Mouse (Mus musculus): Measurements from ENCODE around the gene Gm2310. TPM values are rescaled to one million over a fixed set of nuclear protein-coding genes. Genes with fewer than 3 reads are reported as not detected.

Gene Gm2310
- polyA plus RNA-seq, 1 experiment from 2014 or later, result not detected

DNA sequence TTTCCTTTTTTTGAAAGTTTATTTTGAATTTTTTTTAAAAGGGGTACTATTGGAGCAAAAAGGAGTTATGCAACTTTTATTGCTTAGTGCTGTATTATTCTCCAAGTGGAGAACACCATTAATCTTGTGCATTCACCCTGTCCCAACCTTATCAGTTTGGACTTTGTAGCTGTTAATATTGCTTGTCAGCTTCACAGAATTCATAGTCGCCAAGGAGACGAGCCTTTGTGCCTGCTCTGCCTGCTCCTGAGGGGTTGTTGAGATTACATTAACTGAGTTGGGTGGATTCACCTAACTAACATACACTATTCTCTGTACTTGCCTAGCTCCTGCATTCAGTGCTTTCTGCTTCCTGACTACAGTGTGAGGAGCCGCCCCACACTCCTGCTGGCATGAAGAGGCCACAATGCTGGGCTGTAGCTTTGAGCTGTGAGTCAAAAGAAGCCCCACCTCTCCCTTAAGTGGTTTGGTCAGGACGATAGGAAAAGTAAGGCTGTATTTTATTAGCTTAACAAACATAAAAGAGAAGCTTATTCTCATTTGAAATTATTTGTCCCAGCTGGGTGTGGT is 50.7 kb downstream of the Gm2310 start:
- no peaks in the 10 kb centered on the region for H3K36me3 ChIP-seq
- H3K4me1 ChIP-seq, result no peaks in the 10 kb centered on the region
- H3K27me3 ChIP-seq (replicated peaks), result no peaks in the 10 kb centered on the region
- H3K27ac ChIP-seq, result no peak overlapping the region
- H3K9me3 ChIP-seq, result no peaks in the 10 kb centered on the region
- peak; percentile 84 for ATAC-seq (ENCODE audit: insufficient read depth, low FRiP score, low read depth)
- WGBS, result 46% methylated on average over 4 of the region's 4 CpGs
- H3K9ac ChIP-seq, result no peak overlapping the region
- H3K4me2 ChIP-seq, result no peak overlapping the region
- H3K4me3 ChIP-seq (replicated peaks), result no peak overlapping the region

Other genes with a start within 250 kb of the Gm2310 start
- gene Nipbl, start 75.5 kb downstream of the Gm2310 start, polyA plus RNA-seq (2015; fragmentation: Nextera tagmentation; extraction: Ambion mirVana), result 16.2 and 16.6 TPM in 2 replicates
- gene Slc1a3, start 190.8 kb upstream of the Gm2310 start, polyA plus RNA-seq (2015; fragmentation: Nextera tagmentation; extraction: Ambion mirVana), result 11.1 and 12.3 TPM in 2 replicates

Measured in stomach, embryonic 15.5 days (tissue).